Mouse (Mus musculus): ENCODE results near the gene Il4ra.

GRCm38 (mm10) chr7:125573849-125574248, 21.9 kb downstream of the Il4ra start:
- TF ChIP-seq CTCF (IDR thresholded peaks at IDR 0.05; ENCODE audit: borderline replicate concordance, control insufficient read depth, extremely low read depth, insufficient read depth, low read length, poor library complexity) (no peak), POLR2A (IDR thresholded peaks at IDR 0.05; ENCODE audit: control insufficient read depth, extremely low read depth, insufficient read depth, low read length, poor library complexity) (no peak)

Data from thymus, adult 2 months (tissue).